Mouse (Mus musculus): ENCODE data around the gene Scgb1b3.

Scgb1b3 gene

DNA sequence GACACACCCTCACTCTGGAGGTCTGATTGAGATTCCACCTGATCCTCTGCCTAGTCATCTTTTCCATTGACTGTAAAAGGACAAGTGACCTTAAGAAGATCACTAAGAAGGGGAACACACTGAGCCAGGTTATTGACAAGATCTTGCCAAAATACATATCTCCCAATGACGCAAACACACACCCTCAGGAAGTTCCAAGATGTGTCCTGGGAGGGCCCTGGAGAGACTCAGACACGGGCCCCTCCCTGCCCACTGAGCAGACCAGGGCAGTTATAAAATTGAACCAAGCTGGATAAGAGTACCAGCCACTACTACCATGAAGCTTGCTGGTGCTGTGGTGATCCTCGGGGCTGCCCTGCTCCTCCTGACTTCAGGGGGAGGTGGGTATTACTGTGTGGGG is at the start of gene Scgb1b3:
TSS of gene Scgb1b3 (plus strand) at position 301 of the 400 bp plus-strand sequence.
- no peak for DNase-seq (ENCODE audit: low read depth, low spot score)

DNA sequence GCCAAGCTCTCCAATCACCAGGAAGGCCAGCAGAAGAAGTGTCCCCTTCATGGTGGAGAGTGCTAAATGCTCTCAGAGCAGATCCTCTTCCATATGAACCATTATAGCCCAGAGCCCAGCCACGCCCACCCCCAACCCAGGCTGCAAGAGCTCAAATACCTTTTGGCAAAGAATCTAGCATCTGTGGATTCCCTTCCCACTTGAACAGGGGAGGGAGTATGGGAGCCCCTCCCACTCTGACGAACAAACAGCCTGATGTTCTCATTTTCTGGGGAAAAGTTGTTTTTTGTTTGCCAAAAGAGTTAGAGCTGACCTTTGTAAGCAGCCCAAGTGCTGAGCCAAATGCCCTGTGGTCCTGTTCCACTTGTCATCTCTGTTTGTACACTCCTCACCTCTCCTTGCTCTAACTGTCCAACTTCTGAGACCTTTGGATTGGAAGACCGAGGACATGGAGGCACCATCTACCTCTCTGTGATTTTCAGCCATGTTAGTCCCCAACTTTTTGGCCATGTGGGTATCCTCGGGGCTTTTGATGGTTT is 13.3 kb upstream of the Scgb1b3 start, which contains the start of gene Scgb2b3:
TSS of gene Scgb2b3 (minus strand) at position 51 of the 539 bp plus-strand sequence.
- no peak for DNase-seq (ENCODE audit: low read depth, low spot score)
